In the genomic region with DNA sequence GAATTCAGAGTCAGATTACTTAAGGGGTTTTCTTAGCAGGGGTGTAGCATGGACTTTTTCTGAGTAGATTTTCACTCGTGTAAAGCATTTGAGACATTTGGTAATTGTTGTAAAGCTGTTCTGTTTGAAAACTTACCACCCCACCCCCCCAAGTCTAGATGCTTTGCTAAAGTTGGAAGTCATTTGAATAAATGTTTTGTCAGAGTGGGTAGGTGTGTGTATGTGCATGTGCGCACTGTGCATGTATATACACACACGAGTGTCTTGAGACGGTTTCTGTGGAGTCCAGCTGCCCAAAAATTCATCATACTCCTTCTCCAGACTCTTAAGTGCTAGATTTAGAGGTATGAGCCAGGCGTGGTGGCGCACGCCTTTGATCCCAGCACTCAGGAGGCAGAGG, we compare ENCODE assay signal across 23 mouse cellular contexts. TPM values are rescaled to one million over a fixed set of nuclear protein-coding genes. Genes with fewer than 3 reads are reported as not detected.
DNase-seq lines count a peak whose midpoint lies in the region; ATAC-seq and TF ChIP-seq lines count a peak whose summit lies in the region.
"Had no signal": no experiment of that assay in that cellular context is flagged by ENCODE, and none has a peak within 500 bp of the region (broad histone marks: within the 10 kb centered on the region; RNA-seq: fewer than 3 reads in every experiment).

No protein-coding gene starts in this region.

- no peak for TF ChIP-seq POLR2A in heart, adult 2 months (IDR thresholded peaks at IDR 0.05; ENCODE audit: insufficient read depth, low read depth, low read length)

- H3K4me2 ChIP-seq in liver, embryonic 11.5 days: no peak overlapping the region

- 91% methylated on average over 7 of the region's 7 CpGs for WGBS in heart, adult 2 months
- 91% methylated on average over 7 of the region's 7 CpGs for WGBS in liver, embryonic 11.5 days

- H3K27me3 ChIP-seq in heart, adult 2 months (ENCODE audit: control insufficient read depth, insufficient read depth, low read length): no peaks in the 10 kb centered on the region
- H3K27me3 ChIP-seq in liver, embryonic 11.5 days (replicated peaks; ENCODE audit: control insufficient read depth, insufficient read depth, low read length): no peaks in the 10 kb centered on the region
- H3K27me3 ChIP-seq: CH12.LX, Patski had no signal

- H3K9me3 ChIP-seq in liver, embryonic 11.5 days (ENCODE audit: control insufficient read depth, low read length): no peaks in the 10 kb centered on the region
- H3K9me3 ChIP-seq: G1E had no signal

- ATAC-seq in frontal cortex, adult (ENCODE audit: low TSS enrichment): peak; percentile 52; the same call in 1 of the 2 replicates
- ATAC-seq in liver, embryonic 11.5 days (replicated peaks; ENCODE audit: low FRiP score): no peak
- ATAC-seq: activated CD4-positive, CD25-positive, alpha-beta regulatory T cell, adult 4 months; CD4-positive, CD25-positive, alpha-beta regulatory T cell, adult 4 months; Patski had no signal

- DNase-seq in frontal cortex, postnatal 14 days (ENCODE audit: low spot score in 2 of 2): no peak
- peak; percentile 52 for DNase-seq in heart, adult 11 months
- no peak for DNase-seq in heart, adult 2 months
- DNase-seq in brain, adult 2 months (ENCODE audit: low read depth, low spot score): peak; percentile 10
- DNase-seq in liver, embryonic 11.5 days (ENCODE audit: low spot score): no peak
- DNase-seq: adrenal gland, adult 2 months; adrenal gland, adult 8-10 months; adrenal gland, postnatal 10 days; adrenal gland, postnatal 14 days; adrenal gland, postnatal 25 days; adrenal gland, postnatal 36 days; B cell, adult 2 months; cerebellum, adult 11 months; cerebellum, adult 11-12 months; cerebellum, adult 18-20 months; cerebellum, adult 2 months had no signal

- no peaks in the 10 kb centered on the region for H3K36me3 ChIP-seq in heart, adult 2 months (ENCODE audit: control insufficient read depth, insufficient read depth, low read length)
- no peaks in the 10 kb centered on the region for H3K36me3 ChIP-seq in liver, embryonic 11.5 days (ENCODE audit: control insufficient read depth, insufficient read depth, low read length)
- H3K36me3 ChIP-seq: G1E had no signal

- H3K79me2 ChIP-seq in heart, adult 2 months (replicated peaks; ENCODE audit: control insufficient read depth, insufficient read depth, low read length): no peaks in the 10 kb centered on the region

- H3K9ac ChIP-seq in heart, adult 2 months (ENCODE audit: low read depth, low read length): no peak overlapping the region
- H3K9ac ChIP-seq in liver, embryonic 11.5 days (ENCODE audit: low read depth, low read length): no peak overlapping the region

- no peak overlapping the region for H3K27ac ChIP-seq in heart, adult 2 months
- no peak overlapping the region for H3K27ac ChIP-seq in liver, embryonic 11.5 days (ENCODE audit: low read depth, low read length)

- no peak for TF ChIP-seq CTCF in heart, adult 2 months (IDR thresholded peaks at IDR 0.05)

- H3K4me3 ChIP-seq in heart, adult 2 months: no peak overlapping the region
- H3K4me3 ChIP-seq in liver, embryonic 11.5 days (ENCODE audit: low read depth, low read length): no peak overlapping the region

- intact Hi-C loops in heart, adult 2 months (cut with DNase I): no loop called here

- TF ChIP-seq EP300 in heart, adult 2 months (IDR thresholded peaks at IDR 0.05; ENCODE audit: insufficient read depth, low read depth, low read length): no peak

- no peaks in the 10 kb centered on the region for H3K4me1 ChIP-seq in heart, adult 2 months (ENCODE audit: control insufficient read depth, insufficient read depth, low read length)
- no peaks in the 10 kb centered on the region for H3K4me1 ChIP-seq in liver, embryonic 11.5 days (replicated peaks; ENCODE audit: control insufficient read depth, insufficient read depth, low read length)

RNA-seq across cellular contexts. Expression of a gene that starts 22.6 kb away (rescaled TPM):
- total RNA-seq in heart, adult 2 months (2021): 10 to 100 TPM; 36.3 to 40.3 TPM
- 12.3 and 19.1 TPM in 2 replicates for polyA plus RNA-seq in heart, adult 2 months (2012; rRNA removed)
- polyA plus RNA-seq in liver, embryonic 11.5 days (2014; fragmentation: Nextera tagmentation; extraction: Ambion mirVana): 31.2 and 31.7 TPM in 2 replicates
- total RNA-seq: G1E, MEL had no signal
- polyA plus RNA-seq: G1E had no signal

RNA-seq across cellular contexts. Expression of a gene that starts 53.4 kb away (rescaled TPM):
- total RNA-seq in heart, adult 2 months (2021): under 1 TPM; 0.73 to 0.84 TPM
- 0.29 and 0.49 TPM in 2 replicates for polyA plus RNA-seq in heart, adult 2 months (2012; rRNA removed)
- polyA plus RNA-seq in liver, embryonic 11.5 days (2014; fragmentation: Nextera tagmentation; extraction: Ambion mirVana): 1.3 and 1.7 TPM in 2 replicates
- polyA plus RNA-seq: activated CD4-positive, CD25-positive, alpha-beta regulatory T cell, adult 4 months had no signal

Comparison
In these comparisons a context has a peak if more than half of its experiments do, and no peak if none do; other contexts are left out.
1. DNase-seq: peak in heart, adult 11 months (single experiment) and brain, adult 2 months (single experiment); none in frontal cortex, postnatal 14 days (0 of 2), heart, adult 2 months (0 of 2) and liver, embryonic 11.5 days (single experiment).